Mouse (Mus musculus) ovary, postnatal 10 days (tissue): ENCODE results near the gene Nudt2.

ENCODE experiments used
- DNase-seq: peaks from one replicate; pipeline ENCODE4 v3.0.0; 2022; ENCODE audit warnings: low spot score

The Nudt2 gene

DNA sequence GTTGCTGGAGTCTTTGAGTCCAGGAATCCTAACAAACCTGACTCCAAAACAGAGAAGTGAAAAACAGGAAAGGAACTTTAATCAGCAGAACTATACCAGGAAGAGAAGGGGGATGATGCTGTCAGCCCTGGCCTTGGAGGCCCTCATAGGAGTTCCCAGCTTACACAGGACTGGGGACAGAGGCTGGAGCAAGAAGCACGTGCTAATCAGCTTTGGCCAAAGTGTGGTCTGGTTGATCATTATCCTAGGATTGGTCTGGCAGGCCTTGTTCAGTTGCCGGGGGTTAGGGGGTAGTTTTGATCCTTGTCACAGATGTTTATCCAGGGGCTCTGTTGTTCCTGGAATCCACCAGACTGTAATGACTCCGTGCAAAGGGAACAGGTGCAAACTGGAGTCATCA, 29.4 kb downstream of the Nudt2 start:
- DNase-seq, result no peak

- DNase-seq, result no peak
Measured at GRCm38 (mm10) chr4:41495076-41495475, 30.1 kb downstream of the Nudt2 start.

DNA sequence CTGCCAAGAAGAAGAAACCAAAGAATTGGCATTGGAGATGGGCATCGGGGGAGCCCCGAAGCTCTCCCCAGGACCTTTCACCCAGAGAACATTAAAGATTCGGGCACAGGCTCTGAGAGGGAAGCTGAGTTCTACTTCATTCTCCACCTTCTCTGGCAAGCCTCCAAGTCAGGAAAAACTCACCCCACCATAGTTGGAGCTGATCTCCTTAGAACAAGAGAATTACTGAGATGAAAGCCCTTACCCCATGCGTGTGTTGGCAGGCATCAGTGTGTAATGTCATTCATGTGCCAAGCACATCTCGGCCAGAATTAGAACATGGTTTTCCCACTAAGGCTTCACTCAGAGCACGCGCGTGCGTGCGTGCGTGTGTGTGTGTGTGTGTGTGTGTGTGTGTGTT, 30.9 kb downstream of the Nudt2 start:
- DNase-seq, result no peak

DNA sequence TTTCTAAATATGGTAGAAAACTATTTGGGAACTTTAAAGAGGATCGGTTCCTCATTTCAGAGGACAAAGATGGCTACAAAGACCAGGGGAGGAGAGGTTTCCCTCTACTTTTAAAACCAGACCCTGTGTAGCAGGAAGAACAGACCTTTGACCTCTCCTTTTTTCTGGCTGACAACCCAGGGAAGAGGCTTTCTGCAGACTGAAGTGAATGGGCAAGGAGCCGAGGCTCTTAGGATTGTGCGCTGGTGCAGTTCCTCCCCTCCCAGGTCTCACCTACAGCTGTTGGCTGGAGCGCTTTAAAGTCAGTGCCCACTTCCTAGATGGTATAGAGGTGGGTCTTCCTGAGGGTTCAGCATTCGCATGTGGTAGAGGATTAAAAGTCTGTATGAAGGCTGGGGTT, 32.1 kb downstream of the Nudt2 start:
- no peak for DNase-seq

DNA sequence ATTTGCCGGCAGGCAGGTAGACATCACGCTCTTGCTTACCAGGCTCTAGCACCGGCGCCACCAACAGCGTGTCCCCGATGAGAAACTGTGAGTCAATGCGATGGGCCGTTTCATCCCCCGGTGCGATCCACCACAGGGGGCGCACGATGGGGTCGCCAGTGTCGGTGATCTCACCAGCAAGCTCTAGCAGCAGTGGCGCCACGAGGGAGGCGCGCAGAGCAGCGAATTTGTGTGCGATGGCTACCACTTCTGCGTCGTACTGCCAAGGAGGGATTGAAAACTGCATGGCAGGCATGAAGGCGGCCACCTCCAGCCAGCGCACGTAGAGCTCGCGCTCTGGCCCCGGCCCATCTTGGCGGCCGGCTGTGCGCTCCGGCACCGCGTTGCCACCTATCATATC, 32.6 kb downstream of the Nudt2 start:
- DNase-seq, result no peak

- DNase-seq, result no peak
Measured at GRCm38 (mm10) chr4:41497995-41498845, 33.3 kb downstream of the Nudt2 start.

- no peak for DNase-seq
Measured at GRCm38 (mm10) chr4:41498921-41499391, 34.0 kb downstream of the Nudt2 start.

DNA sequence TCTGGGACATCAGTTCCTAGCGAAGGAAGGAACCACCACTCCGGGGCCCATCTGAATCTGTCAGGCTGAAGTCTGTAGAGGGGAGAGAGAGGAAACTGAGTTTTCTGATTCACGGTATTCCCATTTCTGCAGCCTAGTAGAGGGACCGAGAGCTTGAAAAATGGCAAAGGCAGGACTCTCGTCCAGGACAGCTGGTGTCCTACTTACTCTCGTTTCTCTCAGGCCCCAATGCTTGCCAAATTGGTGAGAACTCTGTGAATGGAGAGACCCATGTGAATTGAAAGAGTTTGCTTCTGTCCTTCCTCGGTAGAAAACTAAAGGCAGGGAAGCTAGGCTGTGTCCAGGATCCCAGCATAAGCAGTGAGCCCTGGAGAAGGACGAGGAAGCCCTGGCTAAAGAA, 34.7 kb downstream of the Nudt2 start:
- DNase-seq, result no peak

DNA sequence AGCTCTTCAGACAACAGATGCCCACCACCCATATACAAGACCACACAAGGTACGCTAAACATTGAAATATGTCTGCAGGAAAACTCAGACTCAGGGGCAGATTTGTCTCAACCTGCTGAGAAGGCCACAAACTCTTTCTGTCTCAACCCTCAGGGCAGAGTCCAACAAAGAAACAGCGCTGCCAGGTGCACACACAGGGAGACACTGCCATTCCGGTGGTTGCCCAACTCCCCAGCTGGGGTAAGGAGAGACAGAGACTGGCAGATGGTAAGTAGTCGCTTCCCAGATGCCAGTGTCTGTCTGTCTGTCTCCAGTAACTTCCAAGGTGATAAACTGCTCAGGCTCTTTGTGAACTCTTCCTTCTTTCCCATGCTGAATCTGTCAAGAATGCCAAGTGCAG, 35.8 kb downstream of the Nudt2 start:
- no peak for DNase-seq

- no peak for DNase-seq
Measured at GRCm38 (mm10) chr4:41502171-41502940, 37.4 kb downstream of the Nudt2 start.

- peak; percentile 88 for DNase-seq
Measured at GRCm38 (mm10) chr4:41502986-41503412, 38.0 kb downstream of the Nudt2 start, which contains the start of gene AI464131. AI464131 (minus strand) TSS chr4:41503076.

- no peak for DNase-seq
Measured at GRCm38 (mm10) chr4:41504325-41504724, 39.4 kb downstream of the Nudt2 start.

DNA sequence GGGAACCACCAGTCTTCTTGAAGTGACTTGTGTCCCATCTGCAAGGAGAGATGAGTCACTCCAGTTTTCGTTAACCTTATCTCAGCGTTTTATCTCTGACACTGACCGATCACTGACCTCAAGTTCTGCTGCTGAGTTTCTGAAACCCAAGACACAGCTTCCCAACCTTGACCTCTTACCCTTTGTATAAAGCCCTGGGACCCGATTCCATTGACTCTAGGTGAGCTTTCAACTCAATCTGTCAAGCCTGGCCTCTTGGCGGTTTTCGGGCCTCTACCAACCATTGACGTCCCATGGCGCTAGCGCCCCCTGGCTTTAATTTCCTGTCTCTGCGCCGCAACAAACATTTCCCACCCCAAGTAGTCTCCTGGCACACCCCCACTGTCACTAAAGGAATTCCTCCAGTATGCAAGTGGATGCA, 40.2 kb downstream of the Nudt2 start:
- no peak for DNase-seq

DNA sequence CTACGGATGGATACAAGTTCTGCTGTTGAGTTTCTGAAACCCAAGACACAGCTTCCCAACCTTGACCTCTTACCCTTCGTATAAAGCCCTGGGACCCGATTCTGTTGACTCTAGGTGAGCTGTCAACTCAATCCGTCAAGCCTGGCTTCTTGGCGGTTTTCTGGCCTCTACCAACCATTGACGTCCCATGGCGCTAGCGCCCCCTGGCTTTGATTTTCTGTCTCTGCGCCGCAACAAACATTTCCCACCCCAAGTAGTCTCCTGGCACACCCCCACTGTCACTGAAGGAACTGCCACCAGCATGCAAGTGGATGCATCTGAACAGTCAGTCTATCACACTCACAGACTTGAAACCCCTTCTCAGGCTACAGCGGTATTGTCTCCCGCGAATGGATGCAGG, 41.2 kb downstream of the Nudt2 start:
- no peak for DNase-seq

DNA sequence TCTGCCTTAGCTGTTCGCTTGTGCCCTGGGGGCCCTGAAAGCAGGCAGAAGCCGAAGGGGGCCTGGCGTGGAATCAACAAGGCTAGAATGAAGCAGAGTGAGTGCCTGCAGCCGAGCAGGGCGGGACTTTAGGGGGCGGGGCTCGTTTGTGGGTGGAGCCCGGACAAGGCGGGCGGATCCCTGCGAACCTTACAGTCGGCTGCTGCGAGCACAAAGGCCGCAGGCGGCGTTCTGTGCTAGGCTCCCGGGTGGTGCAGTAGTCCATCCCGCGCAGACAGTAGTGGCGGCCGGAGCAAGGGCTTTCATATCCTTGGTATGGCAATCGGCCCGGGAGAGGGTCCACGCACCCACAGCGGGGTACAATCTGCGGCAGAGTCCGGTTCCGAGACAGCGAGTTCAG, 42.0 kb downstream of the Nudt2 start:
- peak; percentile 67 for DNase-seq

- DNase-seq, result no peak
Measured at GRCm38 (mm10) chr4:41507326-41507924, 42.5 kb downstream of the Nudt2 start.

DNA sequence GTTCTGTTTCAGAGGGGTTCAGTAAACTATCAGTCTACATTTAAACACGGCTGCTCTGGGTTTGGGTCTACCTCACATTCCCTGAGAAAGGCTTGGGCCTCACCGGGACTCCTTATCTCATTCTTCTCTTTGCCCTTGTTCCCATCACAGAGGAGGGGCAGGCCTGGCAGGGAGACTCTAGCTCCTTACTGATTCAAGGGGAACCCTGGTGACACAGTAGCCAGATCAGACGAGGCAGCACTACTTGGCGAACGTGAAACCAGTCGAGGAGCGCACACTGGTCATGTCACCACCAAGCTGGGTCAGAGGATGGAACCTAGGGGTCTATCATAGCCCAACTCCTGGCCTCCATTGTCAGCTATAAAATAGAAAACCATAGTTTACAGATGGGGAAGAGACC, 43.0 kb downstream of the Nudt2 start:
- DNase-seq, result no peak

GRCm38 (mm10) chr4:41513309-41513708, 48.4 kb downstream of the Nudt2 start:
- DNase-seq, result no peak

GRCm38 (mm10) chr4:41513714-41514113, 48.8 kb downstream of the Nudt2 start:
- DNase-seq, result no peak

- no peak for DNase-seq
Measured at GRCm38 (mm10) chr4:41517233-41517632, 52.3 kb downstream of the Nudt2 start, which contains the start of gene 1110017D15Rik. 1110017D15Rik (minus strand) TSS chr4:41517333.

DNA sequence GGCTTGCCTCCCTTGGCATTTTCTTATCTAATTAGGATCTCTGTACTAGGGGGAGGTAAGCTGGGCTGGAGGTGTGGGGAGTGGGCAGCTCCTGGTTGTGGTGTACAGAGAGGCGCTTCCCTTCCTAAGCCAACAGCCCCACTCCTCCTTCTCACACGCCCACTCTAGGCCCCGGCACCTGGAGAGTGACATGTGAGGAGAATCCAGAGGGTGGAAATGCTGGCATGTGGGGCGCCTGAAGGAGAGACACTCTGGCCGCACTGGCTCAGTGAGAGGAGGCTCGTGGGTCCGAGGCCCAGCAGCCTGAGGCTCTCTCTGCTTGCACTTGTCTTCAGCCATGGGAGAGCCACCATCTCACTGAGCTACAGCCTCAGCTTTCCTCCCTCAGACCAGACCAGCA, 53.4 kb downstream of the Nudt2 start:
- no peak for DNase-seq

DNA sequence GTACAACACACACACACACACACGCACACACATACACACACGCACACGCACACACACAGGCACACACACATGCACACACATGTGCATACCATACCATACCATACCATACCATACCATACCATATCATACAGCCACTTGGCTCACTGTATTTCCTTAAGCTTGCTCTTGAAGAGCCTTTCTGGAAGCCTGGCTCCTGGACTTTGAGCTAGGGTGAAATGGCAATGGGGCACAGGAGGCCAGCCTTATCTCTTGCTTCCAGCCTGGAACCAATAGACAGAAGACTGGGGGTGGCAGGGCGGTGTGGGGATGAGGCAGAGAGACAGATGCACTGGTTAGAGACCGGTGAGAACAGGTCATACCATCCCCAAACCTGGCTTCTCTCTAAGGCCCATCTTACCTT, 54.2 kb downstream of the Nudt2 start:
- DNase-seq, result no peak

DNA sequence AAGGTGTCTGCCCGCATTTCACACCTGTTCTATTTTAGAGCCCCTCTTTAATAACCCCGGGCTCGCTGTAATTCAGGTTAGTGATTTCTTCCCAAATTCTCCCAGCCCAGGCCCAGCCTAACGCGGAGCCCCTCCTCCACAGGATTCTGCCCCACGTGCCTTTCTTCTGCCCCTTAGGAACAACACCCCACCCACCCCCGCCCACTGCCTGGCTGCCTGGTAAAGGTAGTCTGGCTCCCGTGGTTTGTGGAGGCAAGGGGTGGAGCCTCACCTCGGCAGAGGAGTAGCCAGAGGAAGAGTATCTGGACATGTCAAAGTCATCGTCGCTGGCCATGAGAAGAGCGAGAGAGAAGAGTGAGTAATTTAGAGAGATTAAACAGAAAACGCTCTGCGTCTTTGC, 55.7 kb downstream of the Nudt2 start:
- DNase-seq, result no peak
